Mouse (Mus musculus): ENCODE data around the gene BC029722. TPM values are rescaled to one million over a fixed set of nuclear protein-coding genes. Genes with fewer than 3 reads are reported as not detected.

Gene BC029722
- polyA plus RNA-seq, 1 experiment from 2014 or later, result 33.5 TPM

DNA sequence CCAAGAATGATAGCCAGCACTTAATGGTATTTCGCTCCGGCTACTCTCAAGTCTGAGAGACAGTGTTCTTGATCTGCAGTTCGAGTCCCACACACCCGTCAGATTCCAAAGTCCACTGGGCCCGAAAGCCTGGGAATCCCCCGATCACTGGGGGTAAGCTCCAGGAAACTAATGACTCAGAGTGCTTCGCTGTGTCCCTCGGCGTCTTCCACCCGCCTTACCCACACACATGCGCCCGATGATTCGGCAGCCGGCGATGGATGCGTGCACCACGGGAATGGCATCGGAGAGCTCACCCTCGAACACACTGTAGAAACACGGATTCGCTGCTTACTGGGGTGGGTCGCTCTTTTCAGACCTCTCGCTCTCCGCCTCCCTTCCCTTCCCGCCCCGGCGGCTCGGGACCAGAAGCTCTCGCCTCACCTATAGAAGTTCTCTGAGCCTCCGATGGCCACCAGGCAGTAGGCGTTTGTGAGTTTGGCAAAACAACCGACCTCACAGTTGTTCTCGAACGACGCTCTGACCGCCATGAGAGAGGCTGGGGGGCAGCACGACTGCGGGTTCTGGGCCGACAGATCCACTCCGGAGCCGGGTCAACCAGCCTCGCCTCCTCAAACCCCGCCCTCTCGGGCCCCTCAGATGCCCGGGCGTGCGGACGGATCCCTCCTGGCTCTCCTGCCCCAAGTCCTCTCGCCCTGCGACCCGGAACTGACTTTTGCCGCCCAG is 6.8 kb upstream of the BC029722 start:
- Histone ChIP-seq H3K27me3 (ENCODE audit: control insufficient read depth, insufficient read depth, low read length) (no peaks in the 10 kb centered on the region), H3K9me3 (ENCODE audit: control insufficient read depth, low read length) (no peaks in the 10 kb centered on the region), H3K9ac (replicated peaks; ENCODE audit: low read depth, low read length) (peak overlapping the region; percentile 46), H3K27ac (ENCODE audit: low read depth, low read length) (peak overlapping the region; percentile 61), H3K36me3 (ENCODE audit: control insufficient read depth, insufficient read depth, low read length) (peaks cover 15% of the 10 kb centered on the region), H3K4me1 (ENCODE audit: control insufficient read depth, insufficient read depth, low read length) (peaks cover 13% of the 10 kb centered on the region), H3K4me2 (ENCODE audit: low read depth, low read length) (peak overlapping the region; percentile 93), H3K4me3 (ENCODE audit: low read depth, low read length) (peak overlapping the region; percentile 79)
- WGBS, result 2% methylated on average over 51 of the region's 52 CpGs
- peak; percentile 7; the same call in 1 of the 2 replicates for ATAC-seq (ENCODE audit: low read depth)

DNA sequence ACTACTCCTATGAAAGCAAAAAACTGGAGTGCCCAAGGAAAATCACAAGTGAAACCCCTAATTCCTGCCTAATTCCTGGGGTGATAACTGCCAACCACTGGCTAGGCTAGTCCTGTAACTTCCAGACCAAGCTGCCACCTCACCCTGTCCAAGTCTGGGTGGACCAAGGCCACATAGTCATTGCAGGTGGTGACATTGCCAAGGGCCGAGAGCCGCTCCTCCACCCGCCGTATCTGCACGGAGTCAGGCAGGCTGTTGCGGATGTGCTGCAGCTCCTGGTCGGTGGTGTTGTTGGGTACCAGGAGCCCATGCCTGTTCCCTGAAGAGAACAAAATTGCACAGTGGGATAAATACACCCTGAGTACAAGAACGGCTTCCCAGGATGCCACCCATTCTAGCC is 4.5 kb upstream of the BC029722 start:
- no peak for ATAC-seq (ENCODE audit: low read depth)
- Histone ChIP-seq H3K4me1 (ENCODE audit: control insufficient read depth, insufficient read depth, low read length) (peaks cover 14% of the 10 kb centered on the region), H3K9me3 (ENCODE audit: control insufficient read depth, low read length) (no peaks in the 10 kb centered on the region), H3K27ac (ENCODE audit: low read depth, low read length) (no peak overlapping the region), H3K4me3 (ENCODE audit: low read depth, low read length) (no peak overlapping the region), H3K9ac (replicated peaks; ENCODE audit: low read depth, low read length) (no peak overlapping the region), H3K4me2 (ENCODE audit: low read depth, low read length) (no peak overlapping the region), H3K27me3 (ENCODE audit: control insufficient read depth, insufficient read depth, low read length) (no peaks in the 10 kb centered on the region), H3K36me3 (ENCODE audit: control insufficient read depth, insufficient read depth, low read length) (peaks cover 15% of the 10 kb centered on the region)
- WGBS, result 96% methylated on average over 8 of the region's 8 CpGs

DNA sequence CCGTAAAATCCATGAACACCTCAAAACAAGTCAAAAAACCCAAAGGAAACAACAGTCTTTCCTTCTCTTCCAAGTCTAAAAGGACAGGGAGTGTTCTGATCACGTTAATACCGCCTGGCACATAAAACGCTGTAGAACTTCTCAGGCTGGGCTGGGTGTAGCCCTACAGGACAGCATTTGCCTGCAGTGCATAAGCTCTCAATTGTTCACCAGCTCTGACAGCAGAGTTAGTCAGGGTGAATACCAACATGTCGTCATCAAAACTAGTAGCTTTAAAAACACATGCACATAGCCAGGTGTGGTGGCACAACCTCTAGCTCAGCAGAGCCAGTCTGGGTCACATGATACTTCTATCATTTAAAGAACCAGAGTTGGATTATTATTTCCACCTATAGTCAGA is 1.6 kb upstream of the BC029722 start:
- H3K4me3 ChIP-seq (ENCODE audit: low read depth, low read length), result no peak overlapping the region

GRCm38 (mm10) chr2:155819449-155820251 is 424 bp upstream of the BC029722 start:
- 61% methylated on average over 6 of the region's 6 CpGs for WGBS
- Histone ChIP-seq H3K4me1 (ENCODE audit: control insufficient read depth, insufficient read depth, low read length) (peaks cover 12% of the 10 kb centered on the region; the same call in 1 of the 2 replicates), H3K4me3 (ENCODE audit: low read depth, low read length) (peak overlapping the region; percentile 52), H3K27ac (ENCODE audit: low read depth, low read length) (peak overlapping the region; percentile 85), H3K36me3 (ENCODE audit: control insufficient read depth, insufficient read depth, low read length) (peaks cover 23% of the 10 kb centered on the region), H3K9ac (replicated peaks; ENCODE audit: low read depth, low read length) (peak overlapping the region; percentile 80; the same call in 1 of the 2 replicates), H3K4me2 (ENCODE audit: low read depth, low read length) (peak overlapping the region; percentile 81), H3K27me3 (ENCODE audit: control insufficient read depth, insufficient read depth, low read length) (no peaks in the 10 kb centered on the region), H3K9me3 (ENCODE audit: control insufficient read depth, low read length) (no peaks in the 10 kb centered on the region)
- ATAC-seq (ENCODE audit: low read depth), result peak; percentile 54

More for the DNA sequence above, 1.6 kb upstream of the BC029722 start:
- WGBS, result 96% methylated on average over 5 of the region's 5 CpGs
- Histone ChIP-seq H3K4me2 (ENCODE audit: low read depth, low read length) (no peak overlapping the region), H3K9ac (replicated peaks; ENCODE audit: low read depth, low read length) (no peak overlapping the region), H3K27me3 (ENCODE audit: control insufficient read depth, insufficient read depth, low read length) (no peaks in the 10 kb centered on the region), H3K27ac (ENCODE audit: low read depth, low read length) (no peak overlapping the region), H3K4me1 (ENCODE audit: control insufficient read depth, insufficient read depth, low read length) (peaks cover 15% of the 10 kb centered on the region; the same call in 1 of the 2 replicates), H3K9me3 (ENCODE audit: control insufficient read depth, low read length) (no peaks in the 10 kb centered on the region), H3K36me3 (ENCODE audit: control insufficient read depth, insufficient read depth, low read length) (peaks cover 18% of the 10 kb centered on the region)
- ATAC-seq (ENCODE audit: low read depth), result no peak

- Histone ChIP-seq H3K27me3 (ENCODE audit: control insufficient read depth, insufficient read depth, low read length) (no peaks in the 10 kb centered on the region), H3K4me2 (ENCODE audit: low read depth, low read length) (peak overlapping the region; percentile 81), H3K4me3 (ENCODE audit: low read depth, low read length) (peak overlapping the region; percentile 52), H3K9me3 (ENCODE audit: control insufficient read depth, low read length) (no peaks in the 10 kb centered on the region), H3K36me3 (ENCODE audit: control insufficient read depth, insufficient read depth, low read length) (peaks cover 23% of the 10 kb centered on the region), H3K27ac (ENCODE audit: low read depth, low read length) (peak overlapping the region; percentile 85), H3K4me1 (ENCODE audit: control insufficient read depth, insufficient read depth, low read length) (peaks cover 12% of the 10 kb centered on the region; the same call in 1 of the 2 replicates), H3K9ac (replicated peaks; ENCODE audit: low read depth, low read length) (peak overlapping the region; percentile 80)
- WGBS, result 2% methylated on average over 37 of the region's 37 CpGs
- peak; percentile 93 for ATAC-seq (ENCODE audit: low read depth)
These were observed 432 bp downstream of the BC029722 start for GRCm38 (mm10) chr2:155818596-155819391.

DNA sequence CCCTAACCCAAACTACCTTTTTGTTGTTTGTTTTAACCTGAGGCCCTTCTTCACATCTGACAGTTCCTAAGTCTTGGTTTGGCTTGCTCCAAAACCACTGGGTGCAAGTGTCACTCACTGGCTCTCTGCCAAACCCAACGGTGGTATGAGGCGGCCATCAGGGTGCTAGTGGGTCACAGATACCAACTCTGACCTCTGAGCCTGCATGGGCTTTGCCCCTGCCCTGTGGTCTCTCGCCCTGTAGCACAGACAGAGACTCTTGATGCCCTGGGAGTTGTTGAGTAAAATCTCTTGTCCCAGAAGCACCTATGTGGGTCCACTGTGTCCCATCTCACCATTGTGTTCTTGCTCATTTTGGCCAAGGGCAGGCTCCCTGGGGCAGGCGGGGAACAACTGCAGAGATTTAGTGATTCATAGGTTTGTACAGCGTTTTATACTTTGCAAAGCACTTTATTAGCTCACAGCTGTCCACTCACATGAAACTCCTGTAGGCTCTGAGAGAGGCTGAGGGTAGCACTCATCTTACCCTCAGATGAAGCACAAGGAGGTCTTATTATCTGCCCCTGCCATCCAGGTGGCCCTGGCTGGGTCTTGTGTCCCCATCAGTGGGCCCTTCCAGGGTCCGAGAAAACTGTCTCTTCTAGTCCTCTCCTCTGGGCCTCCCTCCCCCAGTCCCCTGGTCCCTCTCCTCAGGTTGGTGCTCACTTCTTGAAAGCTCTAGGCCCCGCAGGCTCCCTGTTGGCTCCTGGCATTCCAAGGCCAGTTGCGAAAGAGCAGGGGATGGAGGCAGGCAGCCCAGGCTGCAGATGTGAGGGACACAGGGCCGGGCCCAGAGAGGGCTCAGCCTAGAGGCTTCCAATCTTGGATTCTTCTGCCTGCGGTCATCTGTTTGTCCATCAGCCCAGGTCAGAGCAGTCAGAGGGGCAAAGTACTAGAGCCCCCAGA is 1.7 kb downstream of the BC029722 start:
- no peak for ATAC-seq (ENCODE audit: low read depth)
- H3K4me3 ChIP-seq (ENCODE audit: low read depth, low read length), result no peak overlapping the region; the same call in 1 of the 2 replicates
- H3K9ac ChIP-seq (replicated peaks; ENCODE audit: low read depth, low read length), result peak overlapping the region; percentile 80; the same call in 1 of the 2 replicates
- no peak overlapping the region; the same call in 1 of the 2 replicates for H3K27ac ChIP-seq (ENCODE audit: low read depth, low read length)
- WGBS, result 83% methylated on average over 10 of the region's 10 CpGs
- no peaks in the 10 kb centered on the region for H3K9me3 ChIP-seq (ENCODE audit: control insufficient read depth, low read length)
- peak overlapping the region; percentile 81 for H3K4me2 ChIP-seq (ENCODE audit: low read depth, low read length)
- H3K36me3 ChIP-seq (ENCODE audit: control insufficient read depth, insufficient read depth, low read length), result peaks cover 14% of the 10 kb centered on the region; the same call in 1 of the 2 replicates
- H3K4me1 ChIP-seq (ENCODE audit: control insufficient read depth, insufficient read depth, low read length), result peaks cover 12% of the 10 kb centered on the region; the same call in 1 of the 2 replicates
- no peaks in the 10 kb centered on the region for H3K27me3 ChIP-seq (ENCODE audit: control insufficient read depth, insufficient read depth, low read length)

- Histone ChIP-seq H3K9ac (replicated peaks; ENCODE audit: low read depth, low read length) (no peak overlapping the region), H3K4me1 (ENCODE audit: control insufficient read depth, insufficient read depth, low read length) (peaks cover 12% of the 10 kb centered on the region; the same call in 1 of the 2 replicates), H3K4me3 (ENCODE audit: low read depth, low read length) (no peak overlapping the region), H3K27me3 (ENCODE audit: control insufficient read depth, insufficient read depth, low read length) (no peaks in the 10 kb centered on the region), H3K27ac (ENCODE audit: low read depth, low read length) (no peak overlapping the region), H3K9me3 (ENCODE audit: control insufficient read depth, low read length) (no peaks in the 10 kb centered on the region), H3K36me3 (ENCODE audit: control insufficient read depth, insufficient read depth, low read length) (peaks cover 7% of the 10 kb centered on the region; the same call in 1 of the 2 replicates), H3K4me2 (ENCODE audit: low read depth, low read length) (no peak overlapping the region)
- WGBS, result 100% methylated on average over 1 of the region's 1 CpGs
- no peak for ATAC-seq (ENCODE audit: low read depth)
These were observed 3.0 kb downstream of the BC029722 start for GRCm38 (mm10) chr2:155816179-155816578.

GRCm38 (mm10) chr2:155814829-155815228 is 4.4 kb downstream of the BC029722 start:
- no peaks in the 10 kb centered on the region for H3K9me3 ChIP-seq (ENCODE audit: control insufficient read depth, low read length)
- H3K27ac ChIP-seq (ENCODE audit: low read depth, low read length), result no peak overlapping the region
- no peaks in the 10 kb centered on the region for H3K27me3 ChIP-seq (ENCODE audit: control insufficient read depth, insufficient read depth, low read length)
- 27% methylated on average over 5 of the region's 5 CpGs for WGBS
- H3K4me2 ChIP-seq (ENCODE audit: low read depth, low read length), result no peak overlapping the region
- no peak overlapping the region for H3K9ac ChIP-seq (replicated peaks; ENCODE audit: low read depth, low read length)
- H3K36me3 ChIP-seq (ENCODE audit: control insufficient read depth, insufficient read depth, low read length), result peaks cover 13% of the 10 kb centered on the region
- H3K4me3 ChIP-seq (ENCODE audit: low read depth, low read length), result no peak overlapping the region
- no peak for ATAC-seq (ENCODE audit: low read depth)
- H3K4me1 ChIP-seq (ENCODE audit: control insufficient read depth, insufficient read depth, low read length), result peaks cover 12% of the 10 kb centered on the region; the same call in 1 of the 2 replicates
